Mouse (Mus musculus) cerebellum, adult 18-20 months (tissue): ENCODE data around the gene Dctn5.
A peak's percentile ranks its signal among the peaks of the same experiment; 100 is the strongest.
"Not testable (repeated sequence)": the region's sequence is repeated elsewhere in the genome, so short reads cannot be mapped to it uniquely, and the experiment has no call there.

Source experiments
- DNase-seq, 2 experiments: peaks; one replicate each; pipeline ENCODE4 v3.0.0; 2021

Dctn5 gene

DNA sequence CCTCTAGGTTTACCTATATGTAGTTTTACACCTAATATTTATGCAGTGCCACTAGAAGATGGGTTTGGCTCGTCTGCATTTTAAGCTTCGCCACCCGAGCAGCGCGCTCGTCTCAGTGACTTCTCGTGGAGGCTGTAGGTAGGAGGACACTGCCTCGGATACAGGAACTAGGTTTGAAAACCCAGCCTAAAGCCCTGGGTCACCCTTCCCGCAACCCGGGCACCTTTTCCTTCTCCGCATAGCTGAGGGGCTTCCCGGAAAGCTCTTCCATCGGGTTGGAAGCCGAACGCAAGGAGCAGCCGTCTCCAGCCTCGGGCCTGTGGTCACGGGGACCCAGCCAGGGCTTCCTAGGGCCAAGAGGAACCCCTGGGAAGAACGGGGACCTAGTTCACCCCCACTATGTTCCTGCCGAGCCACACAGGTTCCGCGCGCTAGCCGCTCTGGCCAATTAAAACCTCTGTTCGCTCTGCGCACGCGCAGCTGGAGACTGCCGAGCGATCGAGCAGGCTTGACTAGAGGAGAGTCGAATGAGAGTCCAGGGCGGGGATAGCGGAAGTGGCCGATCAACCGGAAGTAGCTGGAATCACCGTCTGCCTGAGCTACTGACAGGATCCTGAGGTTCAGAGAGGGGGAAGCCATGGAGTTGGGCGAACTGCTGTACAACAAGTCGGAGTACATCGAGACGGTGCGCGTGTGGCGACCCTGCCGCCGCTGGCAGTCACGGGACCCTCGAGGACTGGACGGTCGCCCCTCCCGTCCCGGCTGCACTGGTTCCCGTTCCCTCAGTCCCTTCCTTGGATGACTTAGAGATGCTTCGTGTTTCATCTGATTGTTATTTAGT, at the start of gene Dctn5, which contains the start of gene Palb2:
Dctn5 (plus strand) TSS at position 545 of the 841 bp plus-strand sequence.
Palb2 (minus strand) TSS at position 489 of the 841 bp plus-strand sequence.
- DNase-seq: peak; percentile 97 to 99

DNA sequence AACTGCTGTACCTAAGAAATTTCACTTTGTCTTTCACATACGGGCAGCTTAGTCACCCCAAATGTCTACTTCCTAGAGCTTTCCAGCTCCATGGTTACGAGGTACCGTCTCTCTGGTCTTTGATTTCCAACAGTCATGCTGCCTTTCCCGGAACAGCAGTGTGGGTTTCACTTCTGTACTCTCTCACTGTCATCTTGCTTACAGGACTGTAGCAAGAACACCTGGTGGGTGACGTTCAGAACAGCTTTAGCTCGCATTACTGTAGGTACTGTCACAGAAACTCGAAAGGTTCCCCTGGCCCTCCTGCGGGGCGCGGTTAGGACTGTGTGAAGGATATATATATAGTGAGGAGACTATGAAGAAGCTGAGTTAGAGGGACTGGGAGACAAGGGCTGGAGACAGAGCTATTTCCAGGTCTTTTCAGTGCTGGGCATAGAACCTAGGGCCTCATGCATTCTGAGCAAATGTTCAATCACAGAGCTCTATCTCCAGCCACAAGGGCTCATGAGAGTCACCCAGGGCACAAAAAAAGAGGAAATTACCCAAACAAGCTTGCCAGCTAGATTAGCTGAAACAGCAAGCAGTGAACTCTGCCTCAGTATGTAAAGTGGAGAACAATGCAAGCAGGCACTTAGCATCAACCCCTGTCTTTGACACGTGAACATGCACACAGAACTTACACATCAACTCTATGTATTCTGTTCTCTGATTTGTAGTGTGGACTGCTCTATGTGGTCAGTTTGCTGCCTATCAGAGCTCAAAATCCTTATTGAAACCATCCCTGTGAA, 45.5 kb upstream of the Dctn5 start:
- DNase-seq: no peak

DNA sequence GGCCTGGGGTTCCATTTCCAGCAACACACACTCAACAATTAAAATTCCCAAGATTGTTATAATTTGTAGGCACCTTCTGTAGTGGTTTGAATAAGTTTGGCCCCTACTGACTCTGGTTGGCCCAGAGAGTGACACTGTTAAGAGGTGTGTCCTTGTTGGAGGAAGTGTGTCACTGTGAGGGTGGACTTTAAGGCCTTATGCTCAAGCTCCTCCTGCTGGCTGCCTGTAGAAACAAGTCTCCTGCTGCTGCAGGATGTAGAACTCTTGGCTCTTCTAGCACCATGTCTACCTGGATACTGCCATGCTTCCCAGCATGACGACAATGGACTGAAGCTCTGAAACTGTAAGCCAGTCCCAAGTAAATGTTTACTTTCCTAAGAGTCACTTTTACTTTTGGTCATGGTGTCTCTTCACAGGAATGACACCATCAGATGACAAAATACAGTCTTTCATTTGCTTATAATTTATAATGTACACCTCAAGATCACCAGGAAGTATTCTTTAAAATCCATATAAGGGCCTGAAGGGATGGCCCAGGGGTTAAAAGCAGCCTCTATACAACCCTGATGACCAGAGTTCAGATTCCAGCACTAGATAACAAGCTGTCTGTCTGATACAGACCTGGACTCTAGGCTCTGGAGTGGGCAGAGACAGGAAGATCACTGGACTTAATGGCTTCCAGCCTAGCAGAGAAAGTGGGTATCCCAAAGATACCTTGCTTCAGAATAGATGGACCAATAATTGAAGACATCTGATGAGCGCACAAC, 38.1 kb upstream of the Dctn5 start:
- no peak for DNase-seq

DNA sequence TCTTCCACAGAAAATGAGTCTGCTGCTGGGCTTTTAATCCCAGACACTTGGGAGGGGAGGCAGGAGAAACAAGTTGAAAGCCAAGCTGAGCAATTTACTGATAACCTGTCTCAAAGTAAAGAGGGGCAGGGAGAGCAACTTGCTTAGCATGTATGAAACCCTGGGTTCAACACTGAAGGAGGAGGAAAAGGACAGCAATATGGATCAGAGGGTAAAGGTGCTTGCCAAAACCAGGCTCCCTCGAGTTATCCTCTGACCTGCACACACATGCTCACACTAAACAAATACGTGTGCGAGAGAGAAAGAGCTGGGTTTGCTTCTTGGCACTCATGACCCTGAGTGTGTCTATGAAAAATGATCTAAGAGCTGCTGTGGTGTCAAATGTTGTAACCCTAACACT, 34.8 kb upstream of the Dctn5 start:
- no peak for DNase-seq

DNA sequence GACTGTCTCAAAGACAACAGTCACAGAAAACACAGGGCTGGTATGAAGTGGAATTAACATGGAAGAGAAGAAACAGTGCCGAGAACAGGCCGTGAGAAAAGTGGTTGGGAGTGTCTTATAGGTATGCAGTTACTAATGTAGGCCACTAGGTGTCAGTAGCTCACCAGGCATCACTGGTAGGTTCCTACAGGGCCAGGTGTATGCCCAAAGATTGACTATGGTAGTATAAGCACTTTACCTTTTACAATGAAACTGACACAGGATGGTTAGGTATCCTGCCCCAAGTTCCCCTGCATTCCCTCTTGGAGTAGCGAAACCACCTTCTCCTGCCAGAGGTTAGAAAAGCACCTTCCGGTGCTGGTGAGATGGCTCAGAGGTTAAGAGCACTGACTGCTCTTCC, 33.6 kb upstream of the Dctn5 start:
- peak; percentile 46 to 55 for DNase-seq

DNA sequence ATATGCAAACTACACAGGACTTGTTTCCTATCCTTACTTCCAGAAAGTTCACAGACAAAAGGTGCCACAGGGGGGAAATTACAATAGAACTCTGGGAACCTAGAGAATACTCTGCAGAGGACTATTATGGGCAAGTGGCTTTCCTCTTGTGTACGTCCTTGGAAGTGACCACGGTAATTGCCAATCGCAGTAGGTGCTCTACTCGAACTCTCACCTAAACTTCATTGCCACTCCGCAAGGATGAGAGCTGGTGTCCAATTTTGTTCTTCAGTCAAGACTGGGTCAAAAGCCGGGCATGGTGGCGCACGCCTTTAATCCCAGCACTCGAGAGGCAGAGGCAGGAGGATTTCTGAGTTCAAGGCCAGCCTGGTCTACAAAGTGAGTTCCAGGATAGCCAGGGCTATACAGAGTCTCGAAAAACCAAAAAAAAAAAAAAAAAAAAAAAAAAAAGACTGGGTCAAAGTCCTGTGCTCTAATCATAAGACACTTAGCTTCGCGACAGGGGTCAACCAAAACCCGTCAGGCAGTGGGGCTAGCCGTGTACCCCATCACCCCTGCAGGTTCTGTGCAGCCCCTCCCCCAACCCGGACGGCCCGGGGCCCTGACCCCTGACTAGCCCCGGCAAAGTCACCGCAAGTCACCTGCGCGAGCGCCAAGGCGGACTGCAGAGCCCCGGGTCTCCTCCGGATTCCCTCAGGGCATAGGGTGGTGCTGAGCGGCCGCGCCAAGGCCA, 31.7 kb upstream of the Dctn5 start:
- not testable (repeated sequence) for DNase-seq

DNA sequence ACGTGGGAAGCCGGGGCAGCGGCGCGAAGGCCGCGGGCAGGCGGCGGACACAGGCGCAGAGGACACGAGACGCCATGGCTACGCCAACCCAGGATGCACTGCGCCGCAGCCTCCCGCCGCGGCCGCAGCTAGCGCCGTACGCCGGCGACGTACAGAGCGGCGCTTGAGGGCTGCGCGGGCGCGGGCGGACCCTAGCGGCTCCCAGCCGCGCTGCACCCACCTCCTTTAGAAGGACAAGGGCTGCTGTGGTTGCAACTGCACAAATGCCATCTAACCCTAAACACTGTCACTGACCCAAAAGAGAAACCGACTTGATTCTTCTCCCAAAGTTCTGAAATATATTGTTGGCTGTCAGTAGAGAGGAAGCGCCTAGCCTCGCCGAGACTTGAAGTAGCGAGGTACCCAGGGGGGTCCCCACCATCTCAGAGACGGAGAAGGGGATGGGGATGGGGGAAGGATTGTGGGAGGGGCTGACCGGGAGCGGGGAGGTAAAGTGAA, 31.0 kb upstream of the Dctn5 start, which contains the start of gene Ndufab1:
Ndufab1 (minus strand) TSS at position 140 of the 498 bp plus-strand sequence.
- peak; percentile 82 to 95 for DNase-seq

DNA sequence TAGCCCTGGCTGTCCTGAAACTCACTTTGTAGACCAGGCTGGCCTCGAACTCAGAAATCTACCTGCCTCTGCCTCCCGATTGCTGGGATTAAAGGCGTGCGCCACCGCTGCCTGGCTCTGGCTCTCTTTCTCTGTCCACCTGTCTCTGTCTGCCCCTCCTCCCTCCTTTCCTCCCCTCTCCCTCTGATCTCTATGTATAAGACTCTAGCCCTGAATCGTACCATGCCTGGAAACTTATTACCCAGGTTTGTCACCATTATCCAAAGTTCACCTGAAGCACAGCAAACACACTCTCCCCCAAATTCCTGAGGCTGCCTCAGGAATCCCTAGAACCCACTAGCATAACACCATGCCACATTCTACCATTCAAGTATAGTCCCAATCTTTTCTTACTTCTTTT, 24.6 kb upstream of the Dctn5 start:
- DNase-seq: no peak

DNA sequence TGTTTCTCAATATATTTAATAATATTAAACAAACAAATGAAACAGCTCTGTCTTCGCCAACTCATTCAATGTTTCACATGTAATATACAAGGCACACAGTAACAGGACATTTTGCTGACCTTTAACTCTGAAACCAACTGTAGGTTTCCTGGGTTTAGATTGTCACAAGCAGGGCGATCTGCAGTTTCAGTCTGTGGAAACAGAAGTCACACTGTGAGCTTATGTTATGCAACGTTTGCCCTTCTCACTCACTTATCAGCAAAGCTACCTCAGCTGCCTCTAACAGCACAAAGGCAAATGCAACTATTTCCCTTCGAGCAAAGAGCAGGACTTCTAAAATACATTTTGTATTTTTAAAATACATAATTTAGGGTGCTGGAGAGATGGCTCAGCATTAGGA, 9.3 kb upstream of the Dctn5 start:
- no peak for DNase-seq

DNA sequence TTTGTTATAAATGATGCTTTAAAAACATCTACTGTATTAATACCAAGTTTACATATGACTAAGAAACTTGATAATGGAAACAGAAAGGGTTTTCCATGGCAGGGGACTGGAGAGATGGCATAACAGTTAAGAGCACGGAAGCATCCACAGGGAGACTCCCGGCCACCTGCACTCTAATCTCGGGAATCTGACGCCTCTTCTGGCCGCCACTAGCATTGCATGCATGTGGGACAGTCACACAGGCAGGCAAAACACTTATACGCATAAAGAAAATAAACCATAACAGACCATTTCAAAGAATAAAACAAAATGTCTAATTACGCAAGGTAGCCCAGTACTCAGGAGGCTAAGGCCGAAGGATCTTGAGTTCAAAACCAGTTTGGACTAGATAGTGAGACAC, 7.2 kb upstream of the Dctn5 start:
- no peak for DNase-seq

DNA sequence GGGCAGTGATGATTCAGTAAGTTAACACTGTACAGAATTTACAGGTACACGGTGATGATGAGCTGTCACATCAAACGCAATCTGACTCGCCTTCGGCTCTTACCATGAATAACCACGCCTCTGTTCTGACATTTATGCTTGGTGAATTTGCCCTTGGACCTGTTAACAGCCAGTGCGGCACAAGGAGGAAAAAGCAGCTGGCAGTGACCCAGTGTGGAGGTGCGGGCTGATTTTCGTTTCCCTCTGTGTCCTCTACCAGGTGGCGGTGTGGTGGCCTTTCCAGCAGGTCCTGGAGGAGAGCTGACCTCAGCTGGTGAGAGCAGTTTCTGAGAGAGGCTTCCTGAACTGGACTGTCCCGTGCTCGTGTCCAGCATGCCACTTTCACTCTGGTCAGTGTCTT, 5.9 kb upstream of the Dctn5 start:
- no peak for DNase-seq

DNA sequence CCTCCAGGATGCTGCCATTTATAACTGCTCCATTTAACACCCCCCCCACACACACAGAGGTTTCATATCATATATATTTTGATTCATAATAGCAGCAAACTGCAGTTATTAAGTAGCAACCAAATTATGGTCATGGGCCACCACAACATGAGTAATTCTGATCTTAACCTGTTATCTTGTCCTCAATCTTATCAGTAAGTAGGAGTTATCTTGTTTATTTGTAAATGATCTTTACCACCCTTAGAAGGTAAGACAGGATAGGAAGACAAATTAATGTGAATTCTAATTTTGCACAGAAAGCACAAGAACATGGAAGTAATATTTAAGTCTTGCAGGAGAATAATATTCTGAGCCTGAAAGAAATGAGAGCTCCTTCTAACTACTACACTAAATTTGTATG, 1.0 kb upstream of the Dctn5 start:
- no peak for DNase-seq

DNA sequence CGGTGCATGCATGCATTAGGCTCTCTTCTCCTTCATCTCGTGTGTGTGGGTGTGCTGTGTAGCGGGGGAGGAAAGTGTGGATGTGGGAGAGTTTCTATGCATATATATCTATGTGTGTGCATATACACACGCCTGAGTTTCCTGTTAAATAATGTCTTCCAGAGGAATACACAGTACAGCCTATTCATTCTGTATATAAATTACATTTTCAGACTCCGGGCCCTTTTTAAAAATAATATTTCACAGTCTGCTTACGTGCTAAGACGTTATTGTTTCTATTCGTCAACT, 441 bp downstream of the Dctn5 start:
- no peak for DNase-seq

DNA sequence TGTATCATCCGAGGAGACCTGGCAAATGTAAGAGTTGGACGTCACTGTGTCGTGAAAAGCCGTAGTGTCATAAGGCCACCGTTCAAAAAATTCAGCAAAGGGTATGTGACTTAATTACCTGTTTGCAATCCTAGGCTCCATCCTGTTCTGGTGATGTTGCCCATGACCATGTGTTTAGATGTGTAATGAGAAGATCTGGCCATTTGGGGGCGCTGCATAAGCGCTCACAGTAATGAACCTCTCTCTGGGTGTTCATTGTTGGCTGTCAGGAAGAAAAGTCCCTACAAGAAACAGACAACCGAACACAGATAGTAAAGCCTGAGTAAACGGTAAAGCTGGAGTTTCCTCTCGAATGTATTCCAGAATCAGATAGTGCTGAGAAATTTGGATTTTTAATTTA, 2.2 kb downstream of the Dctn5 start:
- DNase-seq: no peak

DNA sequence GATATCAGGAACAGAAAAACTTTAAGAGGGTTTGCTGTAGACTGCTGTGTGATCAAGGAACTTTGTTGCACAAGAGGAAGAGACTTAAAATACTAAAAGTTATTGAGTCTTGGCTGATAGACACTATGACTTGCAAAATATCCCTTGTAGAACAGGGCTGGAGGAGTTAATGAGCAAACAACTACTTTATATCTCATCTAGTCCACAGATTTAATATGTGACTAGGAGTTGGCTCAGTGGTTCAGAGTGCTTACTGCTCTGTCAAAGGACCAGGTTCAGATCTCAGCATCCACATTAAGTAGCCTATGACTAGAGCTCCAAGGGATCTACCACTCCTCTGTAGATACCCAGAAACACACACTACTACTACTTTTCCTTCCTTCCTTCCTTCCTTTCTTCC, 4.2 kb downstream of the Dctn5 start:
- DNase-seq: no peak

DNA sequence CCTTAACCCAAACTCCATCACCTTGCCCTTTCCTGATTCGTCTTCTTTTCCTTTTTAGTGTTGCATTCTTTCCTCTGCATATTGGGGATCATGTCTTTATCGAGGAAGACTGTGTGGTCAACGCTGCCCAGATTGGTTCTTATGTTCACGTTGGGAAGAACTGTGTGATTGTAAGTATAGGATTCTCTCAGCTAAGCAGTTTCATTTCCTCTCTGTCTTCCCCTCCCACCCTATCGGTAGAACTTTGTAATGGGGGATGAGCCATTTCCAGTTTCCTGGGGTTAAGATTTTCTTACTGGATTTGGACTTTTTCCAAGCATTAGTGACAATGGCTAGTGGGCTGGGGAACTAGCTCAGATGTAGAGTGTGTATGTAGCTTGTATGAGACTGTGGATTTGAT, 5.3 kb downstream of the Dctn5 start:
- no peak for DNase-seq

DNA sequence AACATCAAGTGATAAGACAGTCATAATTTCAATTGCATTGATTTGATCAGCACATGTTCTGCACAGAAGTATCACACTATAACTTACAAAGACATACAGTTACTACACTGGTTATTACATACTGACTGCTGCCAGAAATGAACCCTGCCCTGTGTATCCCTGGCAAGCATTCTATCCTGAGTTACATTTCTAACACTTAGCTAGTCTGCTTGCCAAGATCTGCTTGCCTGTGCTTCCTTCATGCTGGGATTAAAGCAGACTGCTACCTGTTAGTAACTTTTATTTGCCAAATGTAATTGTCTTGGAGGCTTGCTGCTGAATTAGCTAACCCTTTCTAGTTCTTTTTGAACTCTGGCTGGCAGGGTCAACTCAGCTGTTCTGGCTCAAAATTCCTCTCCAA, 8.2 kb downstream of the Dctn5 start:
- no peak for DNase-seq

DNA sequence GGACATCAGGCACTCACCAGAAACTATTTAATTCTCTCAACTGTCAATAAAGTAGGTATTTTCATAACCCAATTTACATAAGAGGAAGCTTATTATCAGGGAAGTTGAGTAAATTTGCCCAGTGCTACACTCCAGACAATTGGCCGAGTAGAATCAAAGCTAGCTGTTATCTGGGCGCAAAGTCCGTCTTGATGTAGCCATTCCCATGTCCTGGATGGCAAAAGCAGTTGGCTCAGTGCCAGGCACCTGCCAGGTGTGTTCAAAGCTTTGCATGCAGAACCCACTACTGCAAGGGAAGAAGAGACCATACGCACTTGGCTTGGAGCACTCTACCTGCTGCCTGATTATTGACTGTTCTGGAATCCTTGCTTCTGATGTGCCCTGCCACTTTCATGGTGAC, 19.6 kb downstream of the Dctn5 start:
- peak in 1 of 2 experiments; percentile 8 for DNase-seq

DNA sequence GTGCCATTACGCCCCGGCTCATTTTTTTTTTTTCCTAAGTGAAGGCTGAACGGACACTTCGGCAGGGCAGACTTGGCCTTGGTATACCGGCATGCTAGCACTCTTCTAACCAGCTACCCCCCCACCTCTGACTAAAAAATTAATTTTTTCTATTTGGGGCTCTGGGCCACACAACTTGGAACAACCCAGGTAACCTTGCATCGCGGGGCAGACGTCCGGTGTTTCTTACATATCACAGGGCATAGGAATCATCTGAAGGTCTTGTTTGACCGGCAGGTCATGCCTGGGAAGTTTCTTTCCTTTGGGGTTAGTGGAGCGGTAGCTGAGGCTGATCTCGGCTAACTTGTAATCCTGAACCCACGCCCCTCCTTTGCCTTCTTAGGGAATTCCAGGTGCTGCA, 25.6 kb downstream of the Dctn5 start:
- no peak for DNase-seq

DNA sequence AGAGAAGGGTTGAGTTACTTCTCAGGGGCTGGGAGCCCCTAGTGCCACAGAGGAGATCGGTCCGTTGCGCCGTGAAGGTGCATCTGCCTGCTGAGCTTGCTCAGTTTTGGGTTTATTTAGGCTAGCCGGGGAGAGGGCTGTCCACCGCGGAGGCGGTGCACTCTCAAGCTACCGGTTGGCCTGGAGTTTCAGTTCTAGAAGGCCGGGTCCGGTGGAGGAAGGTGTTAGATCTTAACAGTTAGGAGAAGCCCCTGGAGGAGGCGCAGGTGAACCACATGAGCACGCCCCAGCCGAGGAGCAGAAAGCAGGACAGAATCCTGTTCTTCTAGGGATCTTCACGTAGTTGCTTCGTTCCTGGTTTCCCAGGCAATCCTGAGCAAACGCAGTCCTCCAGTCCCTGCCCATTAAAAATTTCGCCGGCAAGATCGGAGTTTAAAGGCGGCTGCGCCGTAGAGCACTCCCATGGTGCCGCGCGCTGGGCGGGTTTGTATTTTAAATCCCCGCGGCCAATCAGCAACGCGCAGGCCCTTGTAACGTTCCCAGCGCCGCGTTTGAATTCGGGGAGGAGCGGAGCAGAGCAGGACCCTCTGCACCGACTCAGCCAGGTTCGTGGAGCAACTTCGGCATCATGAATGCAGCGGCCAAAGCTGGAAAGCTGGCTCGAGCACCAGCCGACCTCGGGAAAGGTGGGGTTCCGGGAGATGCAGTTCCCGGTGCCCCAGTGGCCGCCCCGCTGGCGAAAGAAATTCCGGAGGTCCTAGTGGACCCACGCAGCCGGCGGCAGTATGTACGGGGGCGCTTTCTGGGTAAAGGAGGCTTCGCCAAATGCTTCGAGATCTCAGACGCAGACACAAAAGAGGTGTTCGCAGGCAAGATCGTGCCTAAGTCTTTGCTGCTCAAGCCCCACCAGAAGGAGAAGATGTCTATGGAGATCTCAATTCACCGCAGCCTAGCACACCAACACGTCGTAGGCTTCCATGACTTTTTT, 26.4 kb downstream of the Dctn5 start, which contains the start of gene Plk1:
Plk1 (plus strand) TSS at position 525 of the 988 bp plus-strand sequence.
- peak; percentile 73 to 80 for DNase-seq

DNA sequence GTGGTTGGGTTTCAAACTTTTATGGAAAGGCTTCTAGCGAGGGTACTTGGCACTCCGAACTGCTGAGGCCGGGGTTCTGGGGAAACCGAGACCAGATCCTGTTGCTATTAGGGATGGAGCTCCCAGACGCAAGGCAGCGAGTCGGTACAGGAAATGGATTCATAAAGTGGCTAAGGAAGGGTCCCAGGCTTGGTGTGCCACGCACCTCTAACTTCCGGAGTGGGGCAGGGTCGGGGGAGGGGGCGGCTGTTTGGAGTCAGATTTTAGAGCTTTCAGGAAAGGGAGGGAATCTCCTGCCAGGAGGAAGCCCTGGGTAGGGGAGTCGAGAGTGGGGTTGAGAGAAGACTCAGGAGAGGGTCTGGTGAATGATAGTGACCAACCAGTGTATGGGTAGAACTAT, 27.2 kb downstream of the Dctn5 start:
- no peak for DNase-seq
